Mouse (Mus musculus) left cerebral cortex, adult 9 months (tissue): ENCODE data around the gene Gm34653.
"Not testable (repeated sequence)": the region's sequence is repeated elsewhere in the genome, so short reads cannot be mapped to it uniquely, and the experiment has no call there.

Experiments used
- DNase-seq, 2 experiments: peaks; one replicate each; pipeline ENCODE4 v3.0.0; 2022; ENCODE audit warnings: low spot score in 2 of 2

Gm34653 gene

GRCm38 (mm10) chr2:34832766-34833457 is at the start of gene Gm34653:
Gene Gm34653, plus strand, starts transcription at chr2:34833007.
- DNase-seq, result not testable (repeated sequence)

- no peak for DNase-seq
Observed at GRCm38 (mm10) chr2:34783064-34784020, 49.5 kb upstream of the Gm34653 start.

GRCm38 (mm10) chr2:34784085-34784484 is 48.7 kb upstream of the Gm34653 start:
- peak in 1 of 2 experiments; percentile 43 for DNase-seq

- no peak for DNase-seq
Observed at GRCm38 (mm10) chr2:34790282-34790681, 42.5 kb upstream of the Gm34653 start.

GRCm38 (mm10) chr2:34792543-34792942 is 40.3 kb upstream of the Gm34653 start:
- not testable (repeated sequence) for DNase-seq

GRCm38 (mm10) chr2:34794511-34794910 is 38.3 kb upstream of the Gm34653 start:
- no peak for DNase-seq

GRCm38 (mm10) chr2:34795426-34795825 is 37.4 kb upstream of the Gm34653 start:
- DNase-seq, result no peak

- DNase-seq, result peak in 1 of 2 experiments; percentile 68
Observed at GRCm38 (mm10) chr2:34799357-34800256, 33.2 kb upstream of the Gm34653 start, which contains the start of gene Rabepk. Gene Rabepk, minus strand, starts transcription at chr2:34799912.

- DNase-seq, result no peak
Observed at GRCm38 (mm10) chr2:34800371-34800770, 32.4 kb upstream of the Gm34653 start.

GRCm38 (mm10) chr2:34801516-34802482 is 31.0 kb upstream of the Gm34653 start:
- DNase-seq, result peak; percentile 95 to 98

- DNase-seq, result peak in 1 of 2 experiments; percentile 38
Observed at GRCm38 (mm10) chr2:34802565-34803245, 30.1 kb upstream of the Gm34653 start.

- DNase-seq, result no peak
Observed at GRCm38 (mm10) chr2:34803746-34804145, 29.1 kb upstream of the Gm34653 start.

GRCm38 (mm10) chr2:34804172-34804571 is 28.6 kb upstream of the Gm34653 start:
- no peak for DNase-seq

GRCm38 (mm10) chr2:34804815-34805214 is 28.0 kb upstream of the Gm34653 start:
- no peak for DNase-seq

- no peak for DNase-seq
Observed at GRCm38 (mm10) chr2:34805364-34805950, 27.4 kb upstream of the Gm34653 start.

GRCm38 (mm10) chr2:34808057-34808456 is 24.8 kb upstream of the Gm34653 start:
- DNase-seq, result no peak

GRCm38 (mm10) chr2:34809568-34809967 is 23.2 kb upstream of the Gm34653 start:
- DNase-seq, result no peak

GRCm38 (mm10) chr2:34810775-34811174 is 22.0 kb upstream of the Gm34653 start:
- no peak for DNase-seq

GRCm38 (mm10) chr2:34812706-34813105 is 20.1 kb upstream of the Gm34653 start:
- DNase-seq, result no peak
